Mouse (Mus musculus): Measurements from ENCODE around the gene 1700007K13Rik.

DNA sequence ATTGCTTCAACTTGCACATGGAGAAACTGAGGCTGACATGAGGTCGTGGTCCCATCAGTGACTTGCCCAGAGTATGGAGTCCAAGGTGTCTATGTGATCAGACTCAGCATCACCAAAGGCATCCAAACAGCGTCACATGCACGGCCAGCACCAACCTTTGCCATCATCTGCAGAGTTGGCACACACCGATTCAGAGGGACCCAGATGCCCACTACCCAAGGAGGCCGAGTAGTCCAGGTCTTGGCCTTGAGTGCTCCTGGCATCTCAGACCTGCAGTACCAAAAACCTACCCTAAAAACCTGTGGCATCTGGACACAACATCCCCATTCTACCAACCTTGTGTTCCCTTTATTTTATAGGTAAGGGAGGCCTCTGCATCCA lies 51.4 kb downstream of the 1700007K13Rik start:
- TF ChIP-seq POLR2A (IDR thresholded peaks at IDR 0.05; ENCODE audit: insufficient read depth, low read length) = no peak
- TF ChIP-seq CTCF (IDR thresholded peaks at IDR 0.05; ENCODE audit: low read depth, low read length) = no peak

Measured in ES-Bruce4 (cell line).